Mouse (Mus musculus) heart, adult 2 months (tissue): ENCODE measurements at regions not wholly inside any gene's neighbourhood (a gene's known extent, or its start where the extent isn't known, plus 50 kb on each side); places are given as distances from the start of the nearest gene placed in this dataset.

Experiments used
- CTCF ChIP-seq: fragments of 200-600 bp; IDR thresholded peaks from 2 replicates; pipeline ENCODE4 v1.8.1; 2022; ENCODE audit warnings: antibody characterized with exemption, mild to moderate bottlenecking, moderate library complexity
- EP300 ChIP-seq: fragments of 200-500 bp; IDR thresholded peaks from 2 replicates; pipeline ENCODE4 v1.6.1; 2011; ENCODE audit warnings: low read depth, low read length, control low read depth; ENCODE audit not compliant: insufficient read depth
- POLR2A ChIP-seq: fragments of 200-500 bp; IDR thresholded peaks from 2 replicates; pipeline ENCODE4 v1.6.1; 2011; ENCODE audit warnings: mild to moderate bottlenecking, low read depth, low read length, control low read depth; ENCODE audit not compliant: insufficient read depth

- TF ChIP-seq CTCF (no peak), POLR2A (no peak), EP300 (no peak)
These were observed 284.0 kb upstream of the Manea start for GRCm38 (mm10) chr4:26630553-26631206.
